Mouse (Mus musculus) E14TG2a.4 (cell line): ENCODE data around the gene Tlcd1.

ENCODE experiments used
- CTCF ChIP-seq: conservative IDR thresholded peaks from 2 replicates; pipeline ENCODE4 v1.5.1; 2014; ENCODE audit warnings: low read length
- NANOG ChIP-seq: IDR thresholded peaks from 2 replicates; pipeline ENCODE4 v1.6.1; 2014; ENCODE audit warnings: borderline replicate concordance, low read length, mixed read lengths
- POU5F1 ChIP-seq: IDR thresholded peaks from 2 replicates; pipeline ENCODE4 v1.6.1; 2014; ENCODE audit warnings: low read length, borderline replicate concordance

GRCm38 (mm10) chr11:78129458-78129857, 47.1 kb upstream of the Tlcd1 start:
- no peak for TF ChIP-seq CTCF
- TF ChIP-seq NANOG: no peak
- TF ChIP-seq POU5F1: no peak
